Mouse (Mus musculus) midbrain, embryonic 15.5 days (tissue): ENCODE data around the gene Spag9. TPM values are rescaled to one million over a fixed set of nuclear protein-coding genes. Genes with fewer than 3 reads are reported as not detected.

Experiments
- ATAC-seq: fragments of 200-750 bp; cut with Nextera tagmentation; replicated peaks from 2 replicates; pipeline ENCODE4 v1.8.0; 2017; ENCODE audit warnings: moderate TSS enrichment
- H3K27ac ChIP-seq: fragments of 300-500 bp; sonication (generic); 2 replicates; pipeline ENCODE4 v1.5.1; 2015; ENCODE audit warnings: mild to moderate bottlenecking, inconsistent platforms
- H3K27me3 ChIP-seq: fragments of 300-500 bp; sonication (generic); replicated peaks from 2 replicates; pipeline ENCODE4 v1.6.1; 2015; ENCODE audit warnings: inconsistent platforms
- H3K36me3 ChIP-seq: fragments of 300-500 bp; sonication (generic); replicated peaks from 2 replicates; pipeline ENCODE4 v1.6.1; 2015; ENCODE audit warnings: inconsistent platforms
- H3K4me1 ChIP-seq: fragments of 300-500 bp; sonication (generic); 2 replicates; pipeline ENCODE4 v1.6.1; 2015; ENCODE audit warnings: inconsistent platforms
- H3K4me2 ChIP-seq: fragments of 300-500 bp; sonication (generic); 2 replicates; pipeline ENCODE4 v1.6.1; 2015; ENCODE audit warnings: inconsistent platforms, mild to moderate bottlenecking, moderate library complexity
- H3K4me3 ChIP-seq: fragments of 300-500 bp; sonication (generic); 2 replicates; pipeline ENCODE4 v1.5.1; 2015; ENCODE audit warnings: mild to moderate bottlenecking, inconsistent platforms
- H3K9ac ChIP-seq: fragments of 300-500 bp; sonication (generic); 2 replicates; pipeline ENCODE4 v1.6.1; 2015; ENCODE audit warnings: mild to moderate bottlenecking, inconsistent platforms
- H3K9me3 ChIP-seq: fragments of 300-500 bp; sonication (generic); 2 replicates; pipeline ENCODE4 v1.6.1; 2016; ENCODE audit warnings: inconsistent platforms
- WGBS: fragments of 180-500 bp; shearing (Covaris S2); methylation state at CpG from one replicate; pipeline ENCODE4 v1.1.7; 2015; ENCODE audit warnings: mixed read lengths; 5-methylcytosine and 5-hydroxymethylcytosine counted together
- polyA plus RNA-seq: library from polyadenylated mRNA; unstranded; fragments of >200 nt; fragmentation: Nextera tagmentation; extraction: Ambion mirVana; gene quantifications from 2 replicates; pipeline ENCODE4 v1.2.1, GENCODE M21; 2015

The Spag9 gene
- polyA plus RNA-seq, 1 experiment from 2014 or later = 88.9 TPM

DNA sequence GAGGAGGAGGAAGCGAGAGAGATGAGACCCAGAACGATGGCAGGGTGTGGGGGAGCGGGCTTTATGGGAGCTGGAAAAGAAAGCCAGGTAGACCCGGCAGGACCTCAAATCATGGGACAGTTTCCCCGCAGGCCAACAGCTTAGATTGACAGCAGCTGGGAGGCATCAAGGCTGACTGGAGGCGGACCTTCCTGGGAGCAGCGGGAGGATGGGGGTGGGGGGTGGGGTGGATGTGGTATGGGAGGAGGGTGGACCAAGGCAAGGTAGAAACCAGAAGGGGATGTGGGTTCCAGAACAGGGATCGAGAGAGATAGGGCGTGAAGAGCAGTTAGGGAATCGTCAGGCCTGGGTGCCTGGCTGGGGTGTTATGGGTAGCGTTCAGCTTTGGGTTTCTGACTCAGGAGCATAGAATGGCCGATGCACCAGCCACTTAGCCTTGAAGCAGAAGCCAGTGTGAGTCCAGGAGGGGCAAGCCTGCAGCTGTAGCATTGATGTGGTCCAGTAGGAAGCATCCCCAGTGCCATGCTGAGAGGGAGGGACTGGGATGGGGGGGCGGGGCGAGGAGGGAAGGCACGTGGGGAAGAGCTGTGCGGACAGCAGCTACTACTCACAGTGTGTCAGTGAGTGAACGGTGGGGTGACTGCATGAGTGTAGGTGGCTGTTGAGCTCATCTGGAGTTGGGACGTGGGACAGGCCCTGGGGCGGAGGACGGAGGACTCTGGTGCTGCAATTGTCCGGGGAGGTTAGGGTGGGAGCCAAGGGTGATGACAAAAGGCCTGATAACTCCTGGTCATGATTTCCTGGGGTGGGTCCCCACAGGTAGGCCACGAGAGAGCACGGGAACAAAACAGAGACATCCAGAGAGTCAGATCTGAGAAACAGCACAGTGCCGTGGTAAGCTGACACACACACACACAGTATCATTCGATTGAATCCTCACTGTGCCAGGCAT, 154.9 kb downstream of the Spag9 start:
- no peaks in the 10 kb centered on the region for H3K9me3 ChIP-seq
- ATAC-seq = 0 out of 2 replicates have a peak, but pooled peaks have one; percentile 16
- 35% methylated on average over 25 of the region's 25 CpGs for WGBS

DNA sequence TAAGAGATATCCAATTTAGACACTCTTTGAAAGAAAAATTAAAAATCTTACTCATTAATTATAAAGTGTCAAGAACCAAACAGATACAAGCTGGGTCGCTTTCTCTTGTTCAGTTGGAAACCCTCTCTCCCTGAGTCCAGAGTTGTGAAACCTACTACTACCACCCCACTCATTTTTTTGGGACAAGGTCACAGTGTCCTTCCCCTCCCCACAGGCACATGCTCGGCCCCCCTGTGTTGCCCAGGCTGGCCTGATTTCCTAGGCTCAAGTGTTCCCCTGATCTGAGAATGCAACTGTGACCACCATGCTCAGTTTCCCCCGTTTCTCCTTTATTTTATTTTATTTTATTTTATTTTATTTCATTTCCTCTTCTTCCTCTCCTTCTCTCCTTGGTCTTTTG, 158.3 kb downstream of the Spag9 start:
- Histone ChIP-seq H3K9ac (no peak overlapping the region), H3K9me3 (no peaks in the 10 kb centered on the region), H3K4me1 (peaks cover 30% of the 10 kb centered on the region), H3K4me3 (no peak overlapping the region), H3K27me3 (no peaks in the 10 kb centered on the region), H3K36me3 (no peaks in the 10 kb centered on the region), H3K4me2 (no peak overlapping the region), H3K27ac (no peak overlapping the region)
- ATAC-seq = no peak
- 93% methylated on average over 3 of the region's 3 CpGs for WGBS

More for the DNA sequence above, 154.9 kb downstream of the Spag9 start:
- Histone ChIP-seq H3K27ac (peak overlapping the region; percentile 89; the same call in 1 of the 2 replicates), H3K27me3 (no peaks in the 10 kb centered on the region), H3K4me3 (no peak overlapping the region), H3K9ac (no peak overlapping the region), H3K36me3 (no peaks in the 10 kb centered on the region), H3K4me2 (no peak overlapping the region), H3K4me1 (peaks cover 26% of the 10 kb centered on the region)

DNA sequence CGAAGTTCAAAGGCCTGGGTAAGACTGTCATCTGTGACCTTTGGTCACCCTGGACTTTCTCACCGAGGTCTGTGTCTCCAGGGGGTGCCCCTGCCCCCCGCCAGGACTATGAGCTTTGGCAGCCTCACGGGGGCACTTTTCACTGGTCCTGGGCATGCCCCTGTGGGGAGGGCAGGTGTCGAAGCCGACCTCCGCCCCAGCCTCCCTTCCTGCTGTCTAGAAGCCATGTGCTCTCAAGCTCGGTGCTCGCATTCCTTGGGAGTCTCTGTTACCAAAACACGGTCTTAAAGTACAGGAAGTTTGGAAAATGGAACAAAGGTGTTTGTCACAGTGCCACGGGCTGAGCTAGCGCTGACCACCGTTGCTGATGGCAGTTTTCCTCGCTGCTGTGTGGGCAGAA, 162.6 kb downstream of the Spag9 start:
- 43% methylated on average over 14 of the region's 14 CpGs for WGBS
- H3K27ac ChIP-seq = peak overlapping the region; percentile 100
- no peak for ATAC-seq
- no peaks in the 10 kb centered on the region for H3K27me3 ChIP-seq
- no peak overlapping the region for H3K9ac ChIP-seq
- peaks cover 39% of the 10 kb centered on the region for H3K4me1 ChIP-seq
- no peak overlapping the region for H3K4me3 ChIP-seq
- H3K36me3 ChIP-seq = no peaks in the 10 kb centered on the region
- no peak overlapping the region for H3K4me2 ChIP-seq
- H3K9me3 ChIP-seq = no peaks in the 10 kb centered on the region

DNA sequence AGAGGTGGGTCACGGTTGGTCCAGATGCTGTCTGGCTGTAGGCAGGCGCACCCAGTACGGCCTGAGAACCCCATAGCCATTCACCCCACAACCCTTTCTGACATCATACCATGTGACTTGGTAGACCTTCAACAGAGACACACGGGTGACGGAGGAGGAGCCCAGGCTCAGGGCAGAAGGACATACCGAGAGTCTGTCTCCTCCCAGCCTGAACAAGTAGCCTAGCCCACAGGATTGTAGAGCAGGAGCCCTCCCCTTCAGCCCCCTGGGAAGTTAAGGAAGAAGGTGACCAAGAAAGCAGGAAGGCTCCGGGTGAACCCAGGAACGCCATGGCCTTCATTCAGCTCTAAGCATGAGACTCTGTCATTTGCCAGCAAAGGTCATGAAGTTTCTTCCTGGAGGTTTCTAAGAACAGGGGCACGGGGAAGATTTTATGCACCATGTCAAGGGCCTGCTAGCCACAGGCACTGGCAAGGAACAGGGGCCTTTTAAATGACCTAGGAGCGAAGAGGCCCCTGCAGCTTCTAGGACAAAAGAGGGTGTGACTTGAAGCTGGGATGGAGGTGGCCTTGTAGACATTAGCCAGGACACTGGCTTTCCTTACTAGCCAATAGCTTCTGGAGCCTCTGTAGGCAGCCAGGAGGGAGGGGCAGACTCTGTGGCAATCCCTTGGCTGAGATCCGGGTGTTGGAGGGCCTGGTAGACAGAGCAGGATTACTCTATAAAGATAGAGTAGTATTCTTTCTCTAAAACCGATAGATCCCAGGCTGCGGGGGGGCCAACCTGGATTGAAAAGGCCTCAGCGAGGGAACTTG, 163.4 kb downstream of the Spag9 start:
- 30% methylated on average over 14 of the region's 14 CpGs for WGBS

DNA sequence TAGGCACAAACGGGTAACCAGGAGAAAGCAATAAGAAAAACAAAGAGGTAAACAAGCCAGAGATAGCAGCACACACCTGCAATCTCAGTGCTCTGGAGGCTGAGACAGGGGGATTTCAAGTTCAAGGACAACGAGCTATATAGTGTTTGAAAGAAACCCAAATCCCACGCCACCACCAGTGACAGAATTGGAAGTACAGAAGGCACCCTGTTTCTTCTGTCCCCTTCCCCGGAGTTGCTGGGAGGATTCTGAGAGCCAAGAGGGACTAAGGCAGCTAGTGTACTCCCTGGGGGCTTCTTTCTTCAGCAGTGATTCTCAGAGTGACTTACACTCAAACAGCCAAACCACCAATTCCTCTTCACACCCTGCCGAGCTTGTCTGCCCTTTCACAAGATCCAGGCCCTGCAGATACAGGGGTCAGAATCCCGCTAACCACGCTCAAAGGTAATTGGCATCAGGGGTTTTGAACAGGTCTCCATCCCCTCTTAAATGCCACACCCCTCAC, 164.1 kb downstream of the Spag9 start:
- no peaks in the 10 kb centered on the region for H3K9me3 ChIP-seq
- H3K36me3 ChIP-seq = no peaks in the 10 kb centered on the region
- WGBS = 13% methylated on average over 7 of the region's 7 CpGs
- H3K4me2 ChIP-seq = peak overlapping the region; percentile 45
- no peaks in the 10 kb centered on the region for H3K27me3 ChIP-seq
- ATAC-seq = no peak; the same call in 1 of the 2 replicates
- H3K27ac ChIP-seq = peak overlapping the region; percentile 100
- H3K9ac ChIP-seq = peak overlapping the region; percentile 31; the same call in 1 of the 2 replicates
- H3K4me1 ChIP-seq = peaks cover 39% of the 10 kb centered on the region
- H3K4me3 ChIP-seq = peak overlapping the region; percentile 21

More for the DNA sequence above, 163.4 kb downstream of the Spag9 start:
- no peak for ATAC-seq
- peak overlapping the region; percentile 100 for H3K27ac ChIP-seq
- no peaks in the 10 kb centered on the region for H3K9me3 ChIP-seq
- H3K36me3 ChIP-seq = no peaks in the 10 kb centered on the region
- H3K4me3 ChIP-seq = no peak overlapping the region
- H3K4me1 ChIP-seq = peaks cover 39% of the 10 kb centered on the region
- peak overlapping the region; percentile 31; the same call in 1 of the 2 replicates for H3K9ac ChIP-seq
- H3K27me3 ChIP-seq = no peaks in the 10 kb centered on the region
- peak overlapping the region; percentile 45 for H3K4me2 ChIP-seq

DNA sequence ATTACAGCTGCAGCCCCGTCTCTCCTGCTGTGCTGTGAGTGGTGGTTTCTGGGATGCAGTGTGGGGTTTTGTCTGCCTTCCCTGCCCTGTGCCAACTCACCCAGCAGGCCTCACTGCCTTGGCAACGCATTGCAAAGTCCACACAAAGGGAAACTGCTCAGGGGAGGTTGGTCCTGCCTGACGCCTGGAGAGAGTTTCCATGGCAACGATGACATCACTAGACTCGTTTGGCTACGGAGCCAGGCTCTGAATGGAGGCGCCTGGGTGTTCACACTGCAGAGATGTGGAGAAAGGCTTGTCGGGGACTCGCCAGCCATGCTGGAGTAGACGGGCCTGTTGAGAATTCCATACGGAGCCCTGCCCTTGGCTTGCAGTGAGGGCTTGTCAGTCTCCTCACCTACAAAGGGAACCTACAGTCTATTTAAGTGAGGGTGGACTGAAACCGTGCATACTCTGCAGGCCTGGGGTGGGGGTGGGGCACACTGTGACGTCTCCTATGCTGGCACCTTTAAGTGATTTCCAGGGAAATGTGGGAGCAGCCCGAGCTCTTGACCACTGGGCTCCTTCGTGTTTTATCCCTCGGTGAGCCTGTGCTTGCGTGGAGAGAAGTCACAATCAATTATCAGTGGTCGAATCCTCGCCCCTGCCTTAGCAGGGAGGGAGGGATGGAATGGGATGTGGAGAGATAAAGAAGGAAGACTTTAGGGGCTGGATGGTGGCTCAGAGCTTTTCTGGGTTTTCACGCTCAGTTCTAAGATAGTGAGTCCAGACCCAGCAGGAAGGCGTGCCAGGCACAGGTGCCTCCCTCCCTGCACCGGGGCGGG, 164.8 kb downstream of the Spag9 start:
- Histone ChIP-seq H3K4me3 (peak overlapping the region; percentile 21), H3K9ac (peak overlapping the region; percentile 36), H3K27ac (peak overlapping the region; percentile 100), H3K4me2 (peak overlapping the region; percentile 45), H3K36me3 (no peaks in the 10 kb centered on the region), H3K4me1 (peaks cover 39% of the 10 kb centered on the region), H3K27me3 (no peaks in the 10 kb centered on the region), H3K9me3 (no peaks in the 10 kb centered on the region)
- ATAC-seq = peak; percentile 95
- 1% methylated on average over 22 of the region's 23 CpGs for WGBS

DNA sequence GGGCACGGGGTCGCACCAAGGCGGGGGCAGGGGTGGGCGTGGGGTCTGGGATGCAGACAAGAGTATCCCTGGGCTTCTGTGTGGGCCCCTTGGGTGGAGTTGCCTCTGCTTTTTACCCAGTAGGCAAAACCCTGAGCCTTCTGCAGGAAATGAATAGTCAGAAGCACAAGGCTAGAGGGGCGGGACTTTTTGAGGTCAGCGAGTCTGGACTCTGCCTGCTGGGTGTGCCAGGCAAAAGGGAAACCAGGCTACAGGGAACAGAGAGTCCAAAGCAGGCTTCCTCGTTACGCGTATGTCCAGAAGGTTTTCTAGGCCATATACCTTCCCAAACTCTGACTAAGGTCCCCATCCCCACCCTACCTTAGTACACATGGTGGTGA, 165.4 kb downstream of the Spag9 start:
- Histone ChIP-seq H3K9ac (peak overlapping the region; percentile 36), H3K4me3 (no peak overlapping the region), H3K4me1 (peaks cover 39% of the 10 kb centered on the region), H3K4me2 (peak overlapping the region; percentile 45), H3K36me3 (no peaks in the 10 kb centered on the region), H3K27me3 (no peaks in the 10 kb centered on the region), H3K27ac (peak overlapping the region; percentile 100), H3K9me3 (no peaks in the 10 kb centered on the region)
- 11% methylated on average over 9 of the region's 9 CpGs for WGBS
- ATAC-seq = no peak; the same call in 1 of the 2 replicates

DNA sequence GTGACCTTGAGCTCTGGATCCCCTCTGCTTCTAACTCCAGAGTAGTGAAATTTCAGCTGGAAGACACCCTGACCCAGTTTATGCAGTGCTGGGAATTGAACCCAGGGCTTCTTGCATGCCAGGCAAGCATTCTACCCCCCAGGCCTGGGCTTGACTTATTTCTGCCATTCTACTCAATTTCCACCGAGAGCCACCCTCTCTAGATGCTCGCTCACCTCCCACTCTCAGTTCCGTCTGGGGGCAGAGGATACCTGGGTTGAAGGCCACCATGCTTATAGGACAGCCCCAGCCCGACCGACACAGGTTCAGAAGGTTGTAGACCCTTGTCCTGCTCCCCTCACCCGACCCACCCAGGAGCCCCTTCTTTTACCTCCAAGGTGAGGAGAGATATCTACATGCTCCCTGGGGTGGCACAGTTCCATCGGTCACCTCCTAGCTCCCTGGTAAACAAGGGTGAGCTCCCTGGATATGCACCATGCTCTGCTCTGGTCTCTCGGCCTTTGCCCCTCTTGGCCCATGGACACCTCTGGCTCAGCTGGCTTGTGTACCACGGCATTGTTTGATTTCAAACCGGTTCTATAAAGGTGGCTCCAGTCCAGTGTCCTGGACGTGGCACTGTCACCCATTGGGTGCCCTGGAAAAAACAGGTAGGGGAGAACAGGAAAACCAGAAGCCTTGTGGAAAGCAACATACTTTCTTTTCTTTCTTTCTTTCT, 166.1 kb downstream of the Spag9 start:
- no peak overlapping the region for H3K4me2 ChIP-seq
- H3K9ac ChIP-seq = no peak overlapping the region
- no peaks in the 10 kb centered on the region for H3K27me3 ChIP-seq
- no peaks in the 10 kb centered on the region for H3K9me3 ChIP-seq
- H3K36me3 ChIP-seq = no peaks in the 10 kb centered on the region
- 91% methylated on average over 11 of the region's 11 CpGs for WGBS
- H3K4me3 ChIP-seq = no peak overlapping the region
- no peak for ATAC-seq
- H3K4me1 ChIP-seq = peaks cover 39% of the 10 kb centered on the region
- H3K27ac ChIP-seq = peak overlapping the region; percentile 100

DNA sequence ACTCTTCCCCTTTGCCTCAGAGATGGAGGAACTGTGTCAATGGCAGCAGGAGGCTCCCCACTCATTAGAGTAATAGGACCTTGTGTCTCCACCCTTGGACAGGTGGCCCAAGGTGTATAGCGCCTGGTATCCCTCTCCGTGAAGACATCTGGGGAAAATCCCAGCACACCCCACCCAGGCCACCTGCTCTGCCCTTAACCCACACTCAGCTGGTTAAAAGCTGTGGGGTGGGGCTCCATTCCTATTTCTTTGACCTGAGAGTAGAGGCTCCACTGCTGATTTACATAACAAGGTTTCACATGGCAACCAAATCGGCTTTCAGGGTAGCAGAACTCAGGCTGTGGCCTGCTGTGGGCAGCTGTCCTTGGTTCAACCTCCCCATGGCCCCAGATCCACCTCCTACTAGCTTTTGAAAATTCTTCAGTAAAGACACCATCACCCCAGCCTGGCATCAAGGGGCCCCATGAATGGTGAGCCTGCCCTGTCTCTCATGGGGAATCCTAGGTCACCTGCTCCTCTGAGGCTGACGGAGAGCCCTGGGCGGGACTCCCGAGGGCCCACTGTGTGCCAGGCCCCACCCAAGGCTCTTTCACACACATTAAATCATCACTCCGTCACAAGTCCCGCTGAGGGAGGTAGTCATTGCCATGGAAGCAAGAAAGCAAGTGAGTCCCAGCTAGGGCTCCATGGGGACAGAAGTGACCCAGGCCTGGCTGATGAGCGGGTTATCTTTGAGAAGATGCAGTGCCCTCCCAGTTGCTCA, 167.3 kb downstream of the Spag9 start:
- Histone ChIP-seq H3K36me3 (no peaks in the 10 kb centered on the region), H3K27ac (no peak overlapping the region), H3K4me3 (no peak overlapping the region), H3K4me1 (peaks cover 39% of the 10 kb centered on the region), H3K27me3 (no peaks in the 10 kb centered on the region), H3K9ac (no peak overlapping the region), H3K4me2 (no peak overlapping the region), H3K9me3 (no peaks in the 10 kb centered on the region)
- WGBS = 63% methylated on average over 9 of the region's 9 CpGs
- no peak for ATAC-seq

DNA sequence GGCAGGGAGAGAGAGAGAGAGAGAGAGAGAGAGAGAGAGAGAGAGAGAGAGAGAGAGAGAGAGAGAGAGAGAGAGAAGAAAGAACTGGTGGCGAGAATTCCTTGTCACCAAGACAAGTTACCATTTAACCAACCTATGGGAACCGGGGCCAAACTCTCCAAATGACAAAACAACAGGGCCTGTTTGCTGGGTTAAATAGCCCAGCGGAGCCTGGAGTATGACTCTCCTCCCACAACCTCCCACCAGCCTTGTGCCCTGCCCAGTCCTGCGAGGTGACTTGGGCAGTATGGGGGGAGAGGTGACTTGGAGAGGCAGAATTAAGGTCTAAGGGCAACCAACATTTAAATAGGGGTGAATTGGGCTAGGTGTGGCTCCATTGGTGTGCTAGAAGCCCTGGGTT, 169.9 kb downstream of the Spag9 start:
- ATAC-seq = no peak
- WGBS = 84% methylated on average over 4 of the region's 4 CpGs
- Histone ChIP-seq H3K9ac (no peak overlapping the region), H3K27me3 (no peaks in the 10 kb centered on the region), H3K4me1 (peaks cover 15% of the 10 kb centered on the region), H3K9me3 (no peaks in the 10 kb centered on the region), H3K4me2 (no peak overlapping the region), H3K36me3 (no peaks in the 10 kb centered on the region), H3K4me3 (no peak overlapping the region), H3K27ac (no peak overlapping the region)
